Mouse (Mus musculus): ENCODE results near the gene Ostn.
"Not testable (repeated sequence)": the region's sequence is repeated elsewhere in the genome, so short reads cannot be mapped to it uniquely, and the experiment has no call there.

- TF ChIP-seq CTCF (IDR thresholded peaks at IDR 0.05; ENCODE audit: borderline replicate concordance, insufficient read depth, low read depth, low read length); POLR2A (IDR thresholded peaks at IDR 0.05; ENCODE audit: borderline replicate concordance, insufficient read depth, low read length): not testable (repeated sequence)
Measured at GRCm38 (mm10) chr16:27307189-27307588, at the start of gene Ostn.
